Mouse (Mus musculus): ENCODE data around the gene Praf2.
"Not testable (repeated sequence)": the region's sequence is repeated elsewhere in the genome, so short reads cannot be mapped to it uniquely, and the experiment has no call there.

Praf2 gene

DNA sequence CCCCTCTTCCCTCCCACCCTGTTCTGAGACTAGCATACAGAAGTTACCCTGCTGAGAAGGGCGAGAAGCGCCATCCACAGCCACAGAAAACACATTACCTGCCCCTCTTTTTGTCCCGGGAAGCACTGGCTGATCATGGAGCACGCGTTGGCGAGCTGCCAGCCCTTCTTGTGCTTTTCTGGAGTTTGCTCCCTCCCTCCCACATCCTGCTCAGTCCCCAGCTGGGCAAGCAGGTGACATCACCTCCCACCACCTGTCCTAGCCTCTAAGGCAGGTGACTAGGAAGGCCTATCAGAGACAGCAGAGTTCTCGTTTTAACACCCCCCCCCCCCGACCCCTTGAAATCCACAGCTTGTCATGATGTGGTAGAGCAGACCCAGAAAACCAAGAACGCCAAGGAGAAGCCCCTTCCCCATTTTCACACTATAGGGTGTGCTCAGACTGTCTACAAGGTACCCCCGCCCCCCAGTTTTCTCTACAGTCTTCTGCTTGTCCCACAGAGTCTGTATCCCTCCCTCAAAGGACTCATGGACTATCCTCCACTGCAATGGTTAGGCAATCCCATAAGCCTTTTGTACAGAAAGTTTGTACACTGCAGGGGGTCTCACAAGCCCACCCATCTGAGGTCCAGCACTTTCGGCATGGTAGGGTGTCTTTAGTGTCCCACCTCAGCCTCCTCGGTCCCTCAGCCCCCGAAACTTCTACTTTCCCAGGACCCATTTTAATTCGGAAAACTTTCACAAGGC, 11.3 kb downstream of the Praf2 start:
- DNase-seq (ENCODE audit: low spot score in 2 of 2): no peak

DNA sequence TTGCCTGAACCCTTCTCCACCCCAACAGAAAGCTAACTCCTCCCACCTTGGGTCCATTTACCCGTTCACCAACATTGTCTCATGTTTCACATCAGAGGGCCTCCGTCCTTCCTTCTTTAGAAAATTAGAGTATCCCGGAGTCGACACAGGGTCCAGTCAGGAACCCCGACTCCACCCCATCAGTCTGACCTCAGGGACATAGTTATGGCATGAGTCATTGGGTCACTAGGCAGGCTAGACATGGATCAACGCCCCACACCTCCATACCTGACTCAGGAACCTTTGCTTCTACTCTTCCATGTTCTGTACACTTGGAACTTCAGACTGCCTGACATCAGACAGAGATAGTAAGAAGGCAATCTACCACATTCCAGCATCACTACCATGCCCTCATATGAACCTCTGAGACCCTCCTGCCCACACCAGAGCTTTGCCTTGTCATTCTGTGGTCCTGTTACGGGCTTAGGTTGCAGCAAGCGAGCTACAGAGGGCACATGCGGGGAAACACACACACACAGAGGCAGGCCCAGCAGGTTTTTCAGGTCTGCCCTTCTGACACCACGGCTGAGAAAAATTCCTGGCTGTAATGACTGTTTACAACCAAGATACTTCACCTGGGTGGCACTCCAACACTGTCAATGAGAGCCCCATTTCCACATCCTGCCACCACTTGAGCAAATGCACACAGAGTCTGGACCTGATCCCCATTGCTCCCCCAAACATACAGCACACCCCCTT, 12.0 kb downstream of the Praf2 start:
- peak; percentile 33 to 40 for DNase-seq (ENCODE audit: low spot score in 2 of 2)

DNA sequence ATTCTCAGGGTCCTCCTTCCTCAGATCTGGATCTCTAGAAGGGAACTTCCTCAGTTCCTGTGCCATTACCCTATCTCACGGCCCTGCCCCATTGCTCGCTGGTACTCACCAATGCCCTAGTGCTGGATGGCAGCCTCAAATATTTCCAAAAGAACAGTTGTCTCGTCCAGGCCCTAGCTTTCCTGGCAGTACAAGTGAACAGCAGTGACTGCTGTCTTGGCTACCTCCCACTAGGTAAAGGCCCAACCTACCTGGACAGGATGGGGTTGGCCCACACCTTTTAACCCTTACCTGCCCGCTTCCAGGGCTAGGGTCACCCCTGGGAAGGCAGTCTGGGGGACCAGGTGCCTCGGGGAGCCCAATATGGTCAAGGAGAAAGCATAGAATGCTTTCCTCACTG, 12.9 kb downstream of the Praf2 start:
- DNase-seq (ENCODE audit: low spot score in 2 of 2): no peak

DNA sequence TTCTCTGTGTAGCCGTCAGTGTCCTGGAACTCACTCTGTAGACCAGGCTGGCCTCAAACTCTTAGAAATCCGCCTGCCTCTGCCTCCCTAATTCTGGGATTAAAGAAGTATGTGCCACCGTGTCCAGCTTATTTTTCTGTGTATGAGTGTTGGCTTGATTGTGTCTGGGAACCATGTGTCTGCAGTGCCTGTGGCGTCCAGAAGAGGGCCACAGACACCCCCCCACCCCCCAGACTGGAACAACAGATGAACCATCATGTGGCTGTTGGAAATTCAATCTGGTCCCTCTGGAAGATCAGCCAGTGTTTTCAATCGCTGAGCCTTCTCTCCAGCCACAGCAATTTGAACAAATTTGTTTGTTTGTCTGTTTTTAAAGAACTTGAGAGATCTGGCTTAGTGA, 15.2 kb downstream of the Praf2 start:
- DNase-seq (ENCODE audit: low spot score in 2 of 2): no peak

DNA sequence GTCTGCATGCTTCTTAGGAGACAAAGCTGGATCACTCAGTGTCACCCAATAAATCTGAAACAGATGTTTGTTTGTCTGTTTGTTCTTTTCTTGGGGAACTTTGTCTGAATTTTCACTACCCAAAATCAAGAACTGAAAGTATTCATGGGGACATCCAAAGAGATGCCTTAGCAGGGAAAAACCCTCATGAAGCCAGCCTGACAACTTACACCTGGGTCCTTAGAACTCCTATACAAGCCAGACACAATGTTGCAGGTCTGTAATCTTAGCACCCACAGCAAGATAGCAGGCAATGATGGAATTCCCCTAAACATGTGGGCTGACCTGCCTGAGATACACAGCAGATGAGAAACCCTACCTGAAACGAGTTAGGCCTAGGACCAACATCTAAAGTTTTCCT, 16.7 kb downstream of the Praf2 start:
- no peak for DNase-seq (ENCODE audit: low spot score in 2 of 2)

DNA sequence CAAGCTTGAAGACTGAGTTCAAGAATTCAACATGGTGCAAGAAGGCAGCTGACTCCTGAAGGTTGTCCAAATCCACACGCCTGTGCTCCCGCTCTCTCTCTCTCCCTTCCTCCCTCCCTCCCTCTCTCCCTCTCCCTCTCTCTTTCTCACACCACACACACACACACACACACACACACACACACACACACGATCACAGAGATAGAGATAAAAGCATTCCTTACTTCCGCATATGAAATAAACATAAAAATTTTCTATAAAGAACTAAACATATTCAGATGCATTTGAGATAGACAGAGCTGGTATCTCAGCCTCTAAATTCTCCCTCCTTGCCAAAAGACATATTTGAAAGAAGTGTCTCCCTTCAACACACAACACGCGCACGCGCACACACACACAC, 17.2 kb downstream of the Praf2 start:
- no peak for DNase-seq (ENCODE audit: low spot score in 2 of 2)

DNA sequence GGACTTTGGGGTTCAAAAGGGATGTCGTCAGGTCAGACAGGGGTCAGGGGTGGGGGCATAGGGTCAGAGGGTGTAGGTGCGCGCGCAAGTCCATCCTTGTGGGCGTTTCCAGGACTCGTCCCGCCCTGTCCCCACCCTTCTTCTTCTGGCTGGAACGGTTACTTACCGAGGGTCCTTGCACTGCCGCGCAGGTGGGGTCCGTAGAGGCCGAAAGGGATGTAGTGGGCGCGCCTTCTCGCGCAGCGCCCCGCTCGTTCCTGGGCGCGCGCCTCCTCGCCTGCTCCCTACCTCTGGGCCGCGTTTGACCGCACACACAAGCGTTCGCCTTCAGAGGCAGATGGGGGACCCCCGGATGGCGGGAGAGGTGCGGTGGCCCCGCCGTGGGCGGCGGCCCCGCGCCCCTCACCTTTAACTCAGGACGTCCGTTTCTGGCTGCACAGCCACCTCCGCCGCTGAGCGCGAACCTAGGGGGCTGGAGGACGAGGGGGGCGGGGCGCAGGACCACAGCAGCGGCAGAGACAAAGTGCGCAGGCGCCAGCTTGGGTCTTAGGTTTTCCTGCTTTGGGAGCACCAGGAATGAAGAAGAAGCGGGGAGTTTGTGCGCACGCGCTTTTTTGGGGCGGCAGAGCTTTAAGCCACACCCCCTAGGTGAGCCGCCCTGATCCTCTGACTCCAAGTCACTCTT, 22.3 kb downstream of the Praf2 start, which contains the start of gene Ccdc120:
Gene Ccdc120 (minus strand): TSS at position 474 of the 685 bp plus-strand sequence.
- peak in 1 of 2 experiments; percentile 55 for DNase-seq (ENCODE audit: low spot score in 2 of 2)

DNA sequence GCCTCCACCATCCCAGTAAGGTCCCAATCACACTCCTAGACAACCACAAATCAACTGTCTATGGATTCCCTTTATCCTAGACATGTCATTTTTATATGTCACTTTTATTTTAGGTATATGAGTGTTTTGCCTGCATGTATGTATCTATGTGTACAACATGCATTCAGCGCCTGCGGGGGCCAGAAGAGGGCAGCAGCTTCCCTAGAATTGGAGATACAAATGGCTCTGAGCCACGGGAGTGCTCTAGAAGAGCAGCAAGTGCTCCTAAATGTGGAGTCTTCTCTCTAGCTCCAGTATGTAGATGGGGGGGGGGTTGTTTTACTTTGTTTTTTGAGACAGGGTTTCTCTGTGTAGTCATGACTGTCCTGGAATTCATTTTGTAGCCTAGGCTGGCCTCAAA, 25.4 kb downstream of the Praf2 start:
- not testable (repeated sequence) for DNase-seq (ENCODE audit: low spot score in 2 of 2)

DNA sequence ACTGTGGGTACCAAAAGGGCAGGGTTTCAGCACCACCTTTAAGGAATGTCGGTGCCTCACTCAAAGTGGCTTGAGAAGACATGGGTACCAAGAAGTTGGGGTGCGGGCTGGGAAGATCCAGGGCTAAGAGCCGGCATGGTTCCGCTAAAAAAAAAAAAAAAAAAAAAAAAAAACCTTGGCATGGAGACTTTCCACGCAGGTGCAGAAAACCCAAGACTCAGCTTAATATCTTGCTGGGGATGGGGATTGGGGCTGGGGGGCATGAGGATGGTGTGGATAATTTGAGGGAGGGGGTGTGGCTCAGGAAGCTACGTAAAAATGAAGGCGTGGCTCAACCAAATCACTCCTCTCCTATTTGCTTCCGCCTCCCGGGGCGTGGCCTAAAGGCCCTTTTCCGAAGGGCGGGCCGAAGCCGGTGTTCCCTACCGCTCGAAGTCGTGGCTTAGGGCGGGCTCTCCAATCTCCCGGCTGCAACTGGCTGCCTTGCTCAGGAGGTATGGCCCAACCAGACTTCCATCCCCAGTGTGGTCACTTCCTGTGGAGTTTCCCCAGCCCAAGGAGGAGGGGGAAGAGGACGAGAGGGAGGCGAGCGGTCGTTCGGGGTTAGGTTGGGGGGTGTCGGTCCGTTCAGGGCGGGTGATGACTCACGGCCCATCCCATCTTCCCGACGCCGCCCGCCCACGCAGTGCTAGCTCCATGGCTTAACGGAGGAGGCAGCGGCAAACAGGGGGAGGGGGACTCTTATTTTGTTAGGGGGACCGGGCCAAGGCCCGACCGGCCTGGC, 34.1 kb downstream of the Praf2 start, which contains the start of gene Tfe3:
Gene Tfe3 (plus strand): TSS at position 424 of the 784 bp plus-strand sequence.
- peak; percentile 60 to 88 for DNase-seq (ENCODE audit: low spot score in 2 of 2)

DNA sequence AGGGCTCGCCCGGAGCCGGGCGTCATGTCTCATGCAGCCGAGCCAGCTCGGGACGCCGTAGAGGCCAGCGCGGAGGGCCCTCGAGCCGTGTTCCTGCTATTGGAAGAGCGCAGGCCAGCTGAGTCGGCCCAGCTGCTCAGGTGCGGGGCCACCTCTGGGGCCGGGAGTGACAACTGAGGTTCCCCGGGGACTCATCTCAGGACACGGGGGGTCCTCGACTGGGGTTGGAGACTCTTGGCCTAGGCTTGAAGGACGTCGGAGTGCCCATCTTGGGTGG, 34.6 kb downstream of the Praf2 start:
- no peak for DNase-seq (ENCODE audit: low spot score in 2 of 2)

DNA sequence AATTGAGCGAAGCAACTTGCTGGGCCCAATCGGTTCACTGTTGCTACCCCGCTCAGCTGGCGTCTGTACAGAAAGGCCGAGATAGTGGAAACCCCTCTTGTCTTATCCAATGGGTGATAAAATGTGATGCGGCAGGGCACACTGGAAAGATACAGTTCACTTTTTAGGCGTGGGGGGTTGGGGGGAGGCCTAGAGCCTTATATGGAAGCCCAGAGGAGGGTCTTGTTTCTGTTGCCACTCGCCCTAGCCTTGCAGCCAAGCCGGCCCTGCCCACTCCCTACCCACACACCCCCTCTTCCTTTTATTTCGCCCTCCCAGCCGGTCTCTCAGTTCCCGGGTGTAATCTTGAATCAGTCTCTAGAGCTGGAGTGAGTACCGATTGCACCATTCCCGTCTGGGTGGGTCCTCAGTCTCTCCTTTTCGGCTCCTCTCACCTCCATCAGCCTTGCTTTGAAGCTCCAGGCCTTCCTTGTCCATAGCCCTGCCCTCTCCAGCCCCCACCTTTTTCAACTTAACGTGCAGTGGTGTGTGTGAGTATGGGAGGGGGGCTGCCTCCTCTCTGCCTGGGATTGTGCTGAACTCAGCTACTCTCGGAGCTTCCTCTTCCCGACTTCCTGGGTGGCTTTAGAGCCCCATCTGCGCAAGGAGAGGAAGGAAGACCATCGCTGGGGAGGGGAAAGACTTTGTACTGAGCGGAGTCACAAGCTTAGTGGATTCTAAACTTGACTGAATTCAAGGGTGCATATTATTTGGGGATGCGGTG, 35.6 kb downstream of the Praf2 start:
- DNase-seq (ENCODE audit: low spot score in 2 of 2): peak in 1 of 2 experiments; percentile 43

DNA sequence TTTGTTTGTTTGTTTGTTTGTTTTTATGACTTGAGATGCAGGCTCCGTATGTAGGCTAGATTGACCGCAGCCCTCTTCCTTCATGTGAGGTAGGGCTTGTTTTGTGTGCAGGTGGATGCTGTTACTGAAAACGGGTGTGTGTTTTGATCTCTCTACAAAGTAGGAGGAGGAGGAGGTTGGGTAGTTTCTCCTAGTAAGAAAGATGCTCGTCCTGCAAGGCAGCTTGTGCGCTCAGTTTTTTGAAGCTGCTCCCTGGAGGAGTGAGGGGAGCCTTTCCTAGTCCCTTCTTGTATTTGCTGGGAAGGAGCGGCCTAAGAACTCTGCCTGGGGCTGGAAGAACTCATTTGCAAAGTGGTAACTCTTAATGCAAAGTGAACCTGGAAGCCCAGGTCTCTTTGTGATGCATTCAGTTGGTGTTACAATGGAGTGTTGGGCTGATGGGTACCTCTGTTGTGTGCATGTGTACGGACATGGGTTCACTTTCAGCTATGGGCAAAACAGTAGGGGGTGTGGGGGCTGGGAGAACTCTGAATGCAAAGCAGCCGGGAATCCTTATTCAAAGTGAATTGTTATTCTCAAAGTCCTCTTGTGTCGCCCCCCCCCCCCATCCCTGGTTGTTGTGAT, 36.5 kb downstream of the Praf2 start:
- no peak for DNase-seq (ENCODE audit: low spot score in 2 of 2)

DNA sequence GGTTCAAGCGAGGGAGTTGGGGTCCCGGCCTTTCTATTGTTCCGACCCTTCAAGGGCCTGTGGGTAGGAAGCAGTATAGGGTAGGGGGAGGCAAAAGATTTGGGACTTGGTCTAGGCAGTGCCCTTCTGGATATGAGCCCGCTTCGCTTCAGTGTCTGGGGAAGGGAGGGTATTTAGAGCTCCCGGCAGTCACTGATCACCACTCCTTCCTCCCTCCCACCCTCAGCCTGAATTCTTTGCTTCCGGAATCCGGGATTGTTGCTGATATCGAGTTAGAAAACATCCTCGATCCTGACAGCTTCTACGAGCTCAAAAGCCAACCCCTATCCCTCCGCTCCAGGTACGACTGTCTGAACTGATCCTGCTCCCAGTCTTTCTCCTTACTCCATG, 37.0 kb downstream of the Praf2 start:
- DNase-seq (ENCODE audit: low spot score in 2 of 2): no peak

DNA sequence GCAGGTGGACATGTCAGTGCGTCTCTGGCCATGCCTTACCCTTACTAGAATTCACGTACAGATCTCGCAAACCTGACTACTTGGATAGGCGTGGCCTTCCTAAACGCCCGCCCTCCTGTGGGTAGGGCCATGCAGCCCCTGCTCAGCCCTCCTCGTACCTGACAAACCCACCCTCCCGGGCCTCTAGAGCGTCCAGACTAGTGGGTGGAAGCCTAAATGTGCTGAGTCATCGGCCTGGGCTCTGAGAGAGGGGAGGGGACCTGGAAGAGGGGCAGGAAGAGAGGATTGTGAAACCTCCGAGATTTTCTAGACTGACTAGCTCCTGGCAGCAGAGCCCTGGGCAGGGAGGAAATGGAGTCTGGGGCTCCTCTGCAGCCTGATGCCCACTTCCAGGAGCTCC, 37.5 kb downstream of the Praf2 start:
- DNase-seq (ENCODE audit: low spot score in 2 of 2): peak; percentile 45 to 70

DNA sequence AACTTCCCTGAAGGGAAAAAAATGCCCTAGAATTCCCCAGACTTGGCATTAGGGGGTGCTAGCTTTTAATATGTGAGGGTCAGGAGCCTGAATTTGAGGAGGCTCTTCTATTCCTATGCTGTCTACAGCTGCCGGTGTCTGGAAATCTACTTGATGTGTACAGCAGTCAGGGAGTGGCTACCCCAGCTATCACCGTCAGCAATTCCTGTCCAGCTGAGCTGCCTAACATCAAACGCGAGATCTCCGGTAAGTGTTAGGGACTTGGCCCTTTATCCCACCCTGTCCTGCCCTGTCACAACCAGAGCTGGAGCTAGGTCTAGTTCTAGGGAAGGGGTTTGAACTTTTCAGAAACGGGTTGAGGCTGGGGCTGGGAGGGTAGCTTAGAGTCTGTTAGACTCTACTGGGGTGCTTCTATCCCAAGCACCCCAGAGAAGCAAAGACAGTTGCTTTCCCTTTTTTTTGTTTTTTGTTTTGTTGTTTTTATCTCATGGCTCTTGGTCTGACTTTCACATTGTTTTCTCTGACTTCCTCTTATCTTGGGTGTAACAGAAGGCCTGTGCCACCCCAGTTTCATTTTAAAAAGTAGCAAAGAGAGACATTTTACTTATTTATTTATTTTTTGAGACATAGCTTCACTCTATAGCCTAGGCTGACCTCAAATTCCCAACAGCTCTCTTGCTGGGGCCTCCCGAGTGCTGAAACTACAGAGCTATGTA, 41.2 kb downstream of the Praf2 start:
- DNase-seq (ENCODE audit: low spot score in 2 of 2): no peak

DNA sequence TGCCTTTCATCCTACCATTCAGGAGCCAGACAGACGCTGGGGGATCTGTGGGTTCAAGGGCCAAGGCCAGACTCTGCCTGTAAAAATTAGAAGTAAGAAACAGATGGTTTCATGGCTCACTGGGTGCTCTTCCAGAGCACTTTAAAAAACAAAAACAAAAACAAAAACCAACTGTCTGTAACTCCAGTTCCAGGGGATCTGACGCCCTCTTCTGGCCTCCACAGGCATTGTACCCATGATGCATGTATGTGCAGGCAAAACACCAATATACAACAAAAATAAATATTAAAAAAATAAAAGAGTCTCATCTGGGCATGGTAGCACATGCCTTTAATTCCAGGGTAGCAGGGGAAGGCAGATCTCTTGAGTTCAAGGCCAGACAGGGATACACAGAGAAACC, 44.5 kb downstream of the Praf2 start:
- DNase-seq (ENCODE audit: low spot score in 2 of 2): no peak

DNA sequence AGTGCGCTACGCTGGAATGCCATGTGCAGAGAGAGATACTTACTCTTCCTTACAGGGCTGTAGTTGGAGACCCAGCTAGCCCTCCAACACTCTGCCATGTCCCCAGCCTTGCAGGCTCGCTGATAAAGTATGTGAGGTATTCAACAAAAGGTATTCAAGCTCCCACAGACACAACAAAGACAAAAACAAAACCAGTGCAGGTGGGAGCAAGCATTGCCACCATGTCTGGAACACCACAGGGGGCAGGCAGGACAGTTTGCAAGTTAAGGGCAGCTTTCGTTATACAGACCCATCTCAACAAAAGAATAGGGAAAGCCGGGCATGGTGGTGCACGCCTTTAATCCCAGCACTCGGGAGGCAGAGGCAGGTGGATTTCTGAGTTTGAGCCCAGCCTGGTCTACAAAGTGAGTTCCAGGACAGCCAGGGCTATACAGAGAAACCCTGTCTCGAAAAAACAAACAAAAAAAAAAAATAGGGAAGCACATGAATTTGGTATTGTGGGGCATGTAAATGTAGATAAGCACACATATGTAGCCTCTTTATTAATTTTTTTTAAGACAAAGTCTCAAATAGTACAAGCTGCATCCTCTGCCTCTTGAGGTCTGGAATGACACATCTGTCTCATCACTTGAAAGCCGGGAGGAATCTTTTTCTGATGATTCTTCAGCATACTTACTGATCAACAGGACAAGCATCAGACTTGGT, 47.4 kb downstream of the Praf2 start:
- no peak for DNase-seq (ENCODE audit: low spot score in 2 of 2)

DNA sequence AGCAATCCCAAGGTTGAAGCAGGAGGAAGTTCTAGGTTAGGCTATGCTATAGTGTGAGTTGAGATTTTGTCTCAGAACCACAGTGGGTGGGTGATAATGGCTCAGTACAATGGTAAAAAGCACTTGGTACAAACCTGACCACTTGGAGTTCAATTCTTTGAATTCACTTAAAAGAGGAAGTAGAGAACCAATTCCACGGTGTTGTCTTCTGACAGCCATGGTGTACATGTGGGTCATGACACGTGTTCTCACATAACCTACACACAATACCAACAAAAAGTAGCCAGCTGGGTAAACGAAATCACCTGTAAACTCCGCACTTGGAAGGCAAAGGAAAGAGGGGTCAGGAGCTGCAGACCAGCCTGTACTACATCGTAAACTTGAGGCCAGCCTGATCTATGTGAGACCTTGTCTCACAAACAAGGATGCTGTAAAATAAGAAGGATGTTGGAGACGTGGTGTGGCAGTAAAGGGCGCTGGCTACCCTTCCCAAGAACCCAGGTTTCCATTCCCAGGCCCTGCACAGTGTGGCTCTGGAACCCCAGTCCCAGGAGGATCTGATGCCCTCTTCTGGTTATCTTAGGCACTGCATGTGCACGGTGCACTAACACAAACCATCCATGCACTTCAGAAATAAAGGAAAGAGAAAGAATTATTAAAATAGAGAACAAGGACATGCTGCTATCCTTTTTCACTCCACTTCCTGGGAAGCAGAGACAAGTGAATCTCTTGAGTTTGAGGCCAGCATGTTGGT, 48.3 kb downstream of the Praf2 start:
- DNase-seq (ENCODE audit: low spot score in 2 of 2): no peak

Measured in urinary bladder, adult 18-20 months (tissue).